Mouse (Mus musculus): ENCODE measurements around the gene Foxi2.

Gene Foxi2

GRCm38 (mm10) chr7:135410237-135410965 is at the start of gene Foxi2:
Gene Foxi2 (plus strand): TSS chr7:135410308.
- no peak for DNase-seq (ENCODE audit: low spot score)

- DNase-seq (ENCODE audit: low spot score), result no peak
These were observed 45.5 kb upstream of the Foxi2 start for GRCm38 (mm10) chr7:135364606-135365005.

DNA sequence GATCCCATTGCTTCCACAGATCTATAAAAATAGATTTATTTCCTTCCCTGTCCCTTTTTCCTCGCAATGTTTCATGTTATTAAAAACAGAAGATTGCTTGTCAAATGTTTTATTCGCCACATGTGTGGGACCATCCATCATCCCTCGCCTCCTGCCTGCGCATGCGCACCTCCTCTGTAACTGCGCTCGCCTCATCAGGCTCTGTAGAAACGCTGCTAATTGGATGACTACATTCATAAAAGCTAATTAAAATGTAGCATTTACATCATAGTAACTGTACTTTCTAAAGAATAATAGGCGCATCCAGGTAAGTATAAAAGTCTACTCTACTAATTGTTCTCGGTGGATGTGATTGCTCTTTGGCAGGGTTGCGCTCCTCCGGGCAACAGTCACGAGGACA is 34.1 kb upstream of the Foxi2 start:
- no peak for DNase-seq (ENCODE audit: low spot score)

DNA sequence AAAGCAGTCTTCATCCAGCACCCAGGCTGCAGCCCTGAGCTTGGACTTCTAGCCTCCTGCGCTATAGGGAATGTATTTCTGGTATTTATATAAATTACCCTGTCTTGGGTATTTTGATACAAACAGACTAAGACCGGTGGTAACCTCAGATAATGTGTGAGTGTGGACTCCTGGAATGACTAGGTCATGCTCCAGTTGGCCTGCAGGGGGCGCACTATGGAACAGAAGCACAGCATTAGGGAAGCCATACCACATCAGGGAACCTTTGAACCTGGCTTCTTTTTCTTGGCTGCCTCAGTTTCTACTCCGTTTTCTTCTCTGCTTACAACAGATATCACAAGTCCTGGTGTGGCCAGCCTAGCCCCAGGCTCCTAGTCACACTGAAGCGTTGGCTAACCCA is 33.2 kb upstream of the Foxi2 start:
- peak; percentile 63 for DNase-seq (ENCODE audit: low spot score)

GRCm38 (mm10) chr7:135378331-135378730 is 31.8 kb upstream of the Foxi2 start:
- DNase-seq (ENCODE audit: low spot score), result no peak

DNA sequence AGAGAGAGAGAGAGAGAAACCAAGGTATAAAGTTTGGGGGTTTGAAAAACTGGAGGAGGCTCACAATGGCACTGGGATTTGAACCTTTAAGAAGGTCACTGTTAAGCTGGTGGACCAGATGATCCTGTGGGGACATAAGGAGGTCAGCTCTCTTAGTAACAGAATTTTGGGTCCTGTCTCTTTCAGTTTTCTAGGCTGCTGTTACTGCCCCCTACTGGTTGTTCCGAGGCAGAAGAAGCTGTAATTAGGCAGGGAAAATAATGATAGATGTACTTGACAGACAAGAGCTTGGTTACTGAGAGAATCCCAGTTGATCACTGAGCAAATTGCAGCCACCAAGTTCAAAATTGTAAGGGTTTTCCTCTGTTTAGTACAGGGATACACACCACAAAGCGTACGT is 21.1 kb upstream of the Foxi2 start:
- DNase-seq (ENCODE audit: low spot score), result no peak

DNA sequence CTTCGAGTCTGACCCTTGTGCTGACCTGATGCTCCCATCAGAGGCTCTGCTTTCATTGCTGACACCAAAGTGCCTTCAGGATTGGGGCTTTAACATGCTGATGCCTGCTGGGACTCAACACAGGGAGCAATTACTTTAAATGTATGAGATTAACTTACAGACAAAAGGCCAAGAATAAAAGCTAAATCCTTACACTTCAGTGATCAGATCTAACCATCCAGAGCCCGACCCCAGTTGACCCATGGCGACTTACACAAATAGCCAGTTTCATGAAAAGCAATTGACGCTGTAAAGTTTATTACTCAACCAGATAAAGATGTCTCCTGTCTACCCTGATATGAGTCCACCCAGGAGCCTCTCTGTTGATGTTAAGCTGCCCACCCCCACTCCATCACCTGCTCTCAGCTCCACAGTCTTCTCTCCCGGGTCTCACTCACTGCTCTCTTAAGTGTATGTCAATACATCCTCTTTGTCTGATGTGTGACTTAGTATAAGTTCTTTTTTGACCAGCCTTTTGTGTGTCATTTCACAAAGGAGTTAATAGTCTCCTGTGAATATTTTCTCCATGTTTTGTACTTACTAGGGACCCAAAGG is 17.1 kb upstream of the Foxi2 start:
- no peak for DNase-seq (ENCODE audit: low spot score)

DNA sequence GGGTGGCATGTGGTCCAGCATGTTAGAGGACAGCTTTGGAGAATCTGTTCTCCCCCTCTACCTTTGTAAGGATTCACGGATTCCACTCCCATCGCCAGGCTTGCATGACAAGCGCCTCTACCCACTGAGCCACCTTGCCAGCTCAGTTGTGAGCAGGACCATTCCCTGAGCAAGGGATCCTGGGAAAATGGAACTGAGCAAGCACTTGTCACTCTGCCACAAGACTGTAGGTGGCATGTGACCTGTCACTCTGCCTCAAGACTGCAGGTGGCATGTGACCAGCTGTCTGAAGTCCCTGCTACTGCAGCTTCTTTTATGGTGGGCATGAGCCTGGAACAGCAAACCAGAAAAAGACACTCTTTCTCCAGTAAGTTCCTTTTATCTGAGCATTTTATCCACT is 15.7 kb upstream of the Foxi2 start:
- DNase-seq (ENCODE audit: low spot score), result no peak

GRCm38 (mm10) chr7:135395242-135395641 is 14.9 kb upstream of the Foxi2 start:
- no peak for DNase-seq (ENCODE audit: low spot score)

GRCm38 (mm10) chr7:135397096-135397495 is 13.0 kb upstream of the Foxi2 start:
- DNase-seq (ENCODE audit: low spot score), result no peak

GRCm38 (mm10) chr7:135397874-135398273 is 12.2 kb upstream of the Foxi2 start:
- DNase-seq (ENCODE audit: low spot score), result no peak

GRCm38 (mm10) chr7:135403416-135403815 is 6.7 kb upstream of the Foxi2 start:
- DNase-seq (ENCODE audit: low spot score), result peak; percentile 82

- DNase-seq (ENCODE audit: low spot score), result no peak
These were observed 3.3 kb upstream of the Foxi2 start for GRCm38 (mm10) chr7:135406761-135407160.

DNA sequence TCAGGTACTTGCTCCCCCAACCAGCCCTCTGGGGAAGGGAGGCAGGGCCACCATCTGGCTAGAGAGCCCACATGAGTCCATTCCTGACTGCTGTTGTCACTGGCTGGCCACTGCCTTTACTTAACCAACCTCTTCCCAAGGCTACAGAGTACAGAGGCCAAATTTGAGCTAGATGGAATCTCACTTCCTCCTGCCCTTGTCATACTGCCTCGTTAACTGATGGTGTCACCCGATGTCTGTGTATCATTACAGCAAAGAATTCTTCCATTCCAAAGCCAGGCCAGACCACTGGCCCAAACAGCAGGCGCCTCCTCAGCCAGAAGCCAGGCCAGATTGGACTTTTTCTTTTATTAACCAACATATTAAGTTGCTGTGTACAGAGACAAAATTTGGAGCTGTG is 1.6 kb upstream of the Foxi2 start:
- DNase-seq (ENCODE audit: low spot score), result no peak

DNA sequence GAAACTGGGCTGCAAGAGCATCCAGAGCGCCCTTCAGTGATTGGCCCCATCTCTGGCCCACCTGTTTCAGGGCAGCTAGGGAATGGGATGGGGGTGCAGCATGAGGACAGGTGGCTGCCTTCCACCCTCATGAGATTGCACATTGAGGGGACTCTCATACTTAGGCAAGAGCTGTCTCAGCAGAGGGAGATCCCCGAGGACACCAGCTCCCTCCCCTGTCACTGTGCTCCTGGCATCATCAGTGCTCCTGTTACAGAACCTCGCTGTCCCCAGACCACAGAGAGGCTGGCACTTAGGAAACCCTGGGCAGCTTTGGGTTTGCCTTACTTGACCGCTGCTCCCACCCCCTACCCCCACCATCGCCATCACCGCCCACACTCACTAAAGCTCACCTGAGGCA is 2.2 kb downstream of the Foxi2 start:
- DNase-seq (ENCODE audit: low spot score), result no peak

DNA sequence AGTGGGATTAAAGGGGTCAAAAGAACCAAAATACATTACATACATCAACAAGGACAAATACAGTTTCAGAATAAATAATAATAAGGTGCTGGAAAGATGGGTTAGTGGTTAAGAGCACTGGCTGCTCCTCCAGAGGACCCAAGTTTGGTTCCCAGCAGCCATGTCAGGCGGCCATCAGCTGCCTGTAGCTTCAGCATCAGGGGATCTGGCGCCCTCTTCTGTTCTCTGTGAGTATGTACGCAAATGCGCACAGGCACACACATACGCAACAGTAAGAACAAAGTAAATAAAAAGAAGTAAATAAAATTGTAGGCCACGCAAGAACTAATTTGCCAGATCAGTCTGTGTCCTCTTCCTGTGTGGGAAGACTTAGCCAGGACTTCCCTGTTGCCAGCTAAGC is 18.7 kb downstream of the Foxi2 start:
- no peak for DNase-seq (ENCODE audit: low spot score)

GRCm38 (mm10) chr7:135430903-135431302 is 20.8 kb downstream of the Foxi2 start:
- no peak for DNase-seq (ENCODE audit: low spot score)

GRCm38 (mm10) chr7:135443903-135444302 is 33.8 kb downstream of the Foxi2 start:
- no peak for DNase-seq (ENCODE audit: low spot score)

- DNase-seq (ENCODE audit: low spot score), result no peak
These were observed 41.2 kb downstream of the Foxi2 start for GRCm38 (mm10) chr7:135451340-135451739.

- no peak for DNase-seq (ENCODE audit: low spot score)
These were observed 42.3 kb downstream of the Foxi2 start for GRCm38 (mm10) chr7:135452366-135452765.

- DNase-seq (ENCODE audit: low spot score), result peak; percentile 49
These were observed 43.6 kb downstream of the Foxi2 start for GRCm38 (mm10) chr7:135453690-135454089.

All from testis, postnatal 10 days (tissue).